Mouse (Mus musculus) MEL (cell line): ENCODE data around the gene Id2. TPM values are rescaled to one million over a fixed set of nuclear protein-coding genes. Genes with fewer than 3 reads are reported as not detected.

Source experiments
- DNase-seq: peaks from one replicate; pipeline ENCODE4 v3.0.0; 2011; ENCODE audit warnings: low read depth, low spot score
- H3K27ac ChIP-seq: 2 replicates; pipeline ENCODE4 v1.5.1; 2012; ENCODE audit warnings: low read depth, mild to moderate bottlenecking, control low read depth, low read length, moderate library complexity; ENCODE audit not compliant: control insufficient read depth
- H3K27me3 ChIP-seq, 2 experiments: fragments of 150-350 bp in 1 of 2; sonication (generic) in 1 of 2; 2 replicates each; pipeline ENCODE4 v1.6.1; 2012; ENCODE audit warnings: low read length in 2 of 2, mild to moderate bottlenecking in 2 of 2, improper control_type of control experiment in 1 of 2, moderate library complexity in 1 of 2; ENCODE audit not compliant: insufficient read depth in 2 of 2, control insufficient read depth in 1 of 2
- H3K36me3 ChIP-seq, 2 experiments: 2 replicates each; pipeline ENCODE4 v1.6.1; 2012 to 2014; ENCODE audit warnings: low read length in 2 of 2, improper control_type of control experiment in 1 of 2, inconsistent platforms in 1 of 2, mild to moderate bottlenecking in 1 of 2; ENCODE audit not compliant: insufficient read depth in 2 of 2, control insufficient read depth in 1 of 2
- H3K4me1 ChIP-seq, 2 experiments: fragments of 150-350 bp in 1 of 2; sonication (generic) in 1 of 2; 2 replicates each; pipeline ENCODE4 v1.6.1; 2012; ENCODE audit warnings: low read length in 2 of 2, improper control_type of control experiment in 1 of 2, mild to moderate bottlenecking in 1 of 2; ENCODE audit not compliant: insufficient read depth in 2 of 2, control insufficient read depth in 1 of 2
- H3K4me3 ChIP-seq, 2 experiments: fragments of 150-350 bp in 1 of 2; sonication (generic) in 1 of 2; 2 replicates each; pipeline ENCODE4 v1.5.1; 2012; ENCODE audit warnings: low read depth in 2 of 2, low read length in 2 of 2, mild to moderate bottlenecking in 2 of 2, moderate library complexity in 2 of 2, control low read depth in 1 of 2, improper control_type of control experiment in 1 of 2; ENCODE audit not compliant: control insufficient read depth in 1 of 2, insufficient read depth in 1 of 2
- H3K79me2 ChIP-seq: 2 replicates; pipeline ENCODE4 v1.6.1; 2012; ENCODE audit warnings: mild to moderate bottlenecking, low read length, moderate library complexity; ENCODE audit not compliant: control insufficient read depth, poor library complexity, insufficient read depth
- H3K9ac ChIP-seq: 2 replicates; pipeline ENCODE4 v1.6.1; 2012; ENCODE audit warnings: low read depth, mild to moderate bottlenecking, control low read depth, low read length, moderate library complexity; ENCODE audit not compliant: control insufficient read depth, poor library complexity, severe bottlenecking
- H3K9me3 ChIP-seq: fragments of 150-350 bp; sonication (generic); replicated peaks from 2 replicates; pipeline ENCODE4 v1.6.1; 2012; ENCODE audit warnings: mild to moderate bottlenecking, low read length, improper control_type of control experiment, moderate library complexity; ENCODE audit not compliant: insufficient read depth
- BHLHE40 ChIP-seq: IDR thresholded peaks from 2 replicates; pipeline ENCODE4 v1.6.1; 2012; ENCODE audit warnings: low read depth, mild to moderate bottlenecking, inconsistent platforms, low read length, improper control_type of control experiment, borderline replicate concordance
- CHD2 ChIP-seq: IDR thresholded peaks from 2 replicates; pipeline ENCODE4 v1.6.1; 2011; ENCODE audit warnings: low read length, improper control_type of control experiment
- CTCF ChIP-seq, 3 experiments: IDR thresholded peaks in 2 of 3; conservative IDR thresholded peaks in 1 of 3; 2 replicates each; pipeline ENCODE4 v1.5.1; 2011 to 2012; ENCODE audit warnings: low read length in 3 of 3, low read depth in 2 of 3, mild to moderate bottlenecking in 2 of 3, improper control_type of control experiment in 1 of 3, inconsistent platforms in 1 of 3, mixed read lengths in 1 of 3, moderate library complexity in 1 of 3; ENCODE audit not compliant: control insufficient read depth in 1 of 3, insufficient read depth in 1 of 3, poor library complexity in 1 of 3, severe bottlenecking in 1 of 3
- E2F4 ChIP-seq: IDR thresholded peaks from 2 replicates; pipeline ENCODE4 v1.6.1; 2011; ENCODE audit warnings: low read depth, low read length, improper control_type of control experiment, borderline replicate concordance
- ELF1 ChIP-seq: IDR thresholded peaks from 2 replicates; pipeline ENCODE4 v1.6.1; 2014; ENCODE audit warnings: low read depth, mild to moderate bottlenecking, inconsistent platforms, low read length, improper control_type of control experiment, moderate library complexity
- ETS1 ChIP-seq: IDR thresholded peaks from 2 replicates; pipeline ENCODE4 v1.6.1; 2012; ENCODE audit warnings: low read depth, mild to moderate bottlenecking, inconsistent platforms, low read length, improper control_type of control experiment, moderate library complexity
- GABPA ChIP-seq: IDR thresholded peaks from 2 replicates; pipeline ENCODE4 v1.6.1; 2012; ENCODE audit warnings: low read depth, mild to moderate bottlenecking, inconsistent platforms, low read length, improper control_type of control experiment, moderate library complexity
- HCFC1 ChIP-seq: IDR thresholded peaks from 2 replicates; pipeline ENCODE4 v1.6.1; 2012; ENCODE audit warnings: low read depth, mild to moderate bottlenecking, inconsistent platforms, low read length, improper control_type of control experiment, moderate library complexity
- MAFK ChIP-seq: IDR thresholded peaks from 2 replicates; pipeline ENCODE4 v1.6.1; 2011; ENCODE audit warnings: low read depth, mild to moderate bottlenecking, low read length, improper control_type of control experiment, borderline replicate concordance
- MAZ ChIP-seq: IDR thresholded peaks from 2 replicates; pipeline ENCODE4 v1.6.1; 2012; ENCODE audit warnings: low read depth, mild to moderate bottlenecking, inconsistent platforms, low read length, improper control_type of control experiment
- MXI1 ChIP-seq: IDR thresholded peaks from 2 replicates; pipeline ENCODE4 v1.6.1; 2011; ENCODE audit warnings: mild to moderate bottlenecking, low read depth, low read length, improper control_type of control experiment
- MYB ChIP-seq: IDR thresholded peaks from 2 replicates; pipeline ENCODE4 v1.6.1; 2011; ENCODE audit warnings: mild to moderate bottlenecking, low read depth, low read length, improper control_type of control experiment
- MYC ChIP-seq: IDR thresholded peaks from 2 replicates; pipeline ENCODE4 v1.6.1; 2011; ENCODE audit warnings: low read depth, mild to moderate bottlenecking, low read length, improper control_type of control experiment, moderate library complexity
- NELFE ChIP-seq: IDR thresholded peaks from 2 replicates; pipeline ENCODE4 v1.6.1; 2011; ENCODE audit warnings: low read depth, low read length, improper control_type of control experiment
- POLR2AphosphoS5 ChIP-seq: IDR thresholded peaks from 2 replicates; pipeline ENCODE4 v1.6.1; 2012; ENCODE audit warnings: low read depth, borderline replicate concordance, mild to moderate bottlenecking, inconsistent platforms, low read length, moderate library complexity, mixed read lengths
- RAD21 ChIP-seq: IDR thresholded peaks from 2 replicates; pipeline ENCODE4 v1.6.1; 2011; ENCODE audit warnings: mild to moderate bottlenecking, low read depth, low read length, improper control_type of control experiment
- RCOR1 ChIP-seq: IDR thresholded peaks from 2 replicates; pipeline ENCODE4 v1.6.1; 2012; ENCODE audit warnings: low read depth, mild to moderate bottlenecking, inconsistent platforms, low read length, improper control_type of control experiment
- SIN3A ChIP-seq: IDR thresholded peaks from 2 replicates; pipeline ENCODE4 v1.6.1; 2012; ENCODE audit warnings: low read length, improper control_type of control experiment, inconsistent platforms
- SMC3 ChIP-seq: IDR thresholded peaks from 2 replicates; pipeline ENCODE4 v1.6.1; 2011; ENCODE audit warnings: low read depth, low read length, improper control_type of control experiment
- TAL1 ChIP-seq: IDR thresholded peaks from 2 replicates; pipeline ENCODE4 v1.6.1; 2012; ENCODE audit warnings: mild to moderate bottlenecking, inconsistent platforms, low read length, moderate library complexity, mixed read lengths
- TBP ChIP-seq: IDR thresholded peaks from 2 replicates; pipeline ENCODE4 v1.8.0; 2011; ENCODE audit warnings: low read depth, low read length, improper control_type of control experiment
- TCF12 ChIP-seq: IDR thresholded peaks from 2 replicates; pipeline ENCODE4 v1.6.1; 2014; ENCODE audit warnings: low read depth, mild to moderate bottlenecking, inconsistent platforms, low read length, improper control_type of control experiment, moderate library complexity
- USF2 ChIP-seq, 2 experiments: IDR thresholded peaks; 2 replicates each; pipeline ENCODE4 v1.6.1; 2011 to 2012; ENCODE audit warnings: improper control_type of control experiment in 2 of 2, low read length in 2 of 2, borderline replicate concordance in 1 of 2, inconsistent platforms in 1 of 2, low read depth in 1 of 2, mild to moderate bottlenecking in 1 of 2; ENCODE audit not compliant: insufficient read depth in 1 of 2
- ZC3H11A ChIP-seq: IDR thresholded peaks from 2 replicates; pipeline ENCODE4 v1.6.1; 2012; ENCODE audit warnings: low read depth, mild to moderate bottlenecking, inconsistent platforms, low read length, improper control_type of control experiment
- ZMIZ1 ChIP-seq: IDR thresholded peaks from 2 replicates; pipeline ENCODE4 v1.6.1; 2012; ENCODE audit warnings: low read depth, mild to moderate bottlenecking, inconsistent platforms, low read length, improper control_type of control experiment, moderate library complexity
- ZNF384 ChIP-seq: IDR thresholded peaks from 2 replicates; pipeline ENCODE4 v1.6.1; 2012; ENCODE audit warnings: low read depth, mild to moderate bottlenecking, inconsistent platforms, low read length, improper control_type of control experiment
- polyA plus RNA-seq, 2 experiments: library from polyadenylated mRNA; stranded (reverse) in 1 of 2; unstranded in 1 of 2; fragments of >175 nt in 1 of 2; fragments of >200 nt in 1 of 2; gene quantifications; 2 replicates each; pipeline versions ENCODE4 v1.2.1 to v1.2.4; 2012; ENCODE audit warnings: low replicate concordance in 2 of 2, low read depth in 1 of 2; ENCODE audit not compliant: insufficient read length in 2 of 2, insufficient read depth in 1 of 2, missing spikeins in 1 of 2
- total RNA-seq: library from RNA; depleted of rRNA; stranded (reverse); fragments of 300-350 nt; gene quantifications from 2 replicates; pipeline ENCODE4 v1.2.3, GENCODE M21; 2012

The Id2 gene
- total and polyA plus RNA-seq, 3 experiments, result 5.8 to 9.1 TPM; not detected in 1

DNA sequence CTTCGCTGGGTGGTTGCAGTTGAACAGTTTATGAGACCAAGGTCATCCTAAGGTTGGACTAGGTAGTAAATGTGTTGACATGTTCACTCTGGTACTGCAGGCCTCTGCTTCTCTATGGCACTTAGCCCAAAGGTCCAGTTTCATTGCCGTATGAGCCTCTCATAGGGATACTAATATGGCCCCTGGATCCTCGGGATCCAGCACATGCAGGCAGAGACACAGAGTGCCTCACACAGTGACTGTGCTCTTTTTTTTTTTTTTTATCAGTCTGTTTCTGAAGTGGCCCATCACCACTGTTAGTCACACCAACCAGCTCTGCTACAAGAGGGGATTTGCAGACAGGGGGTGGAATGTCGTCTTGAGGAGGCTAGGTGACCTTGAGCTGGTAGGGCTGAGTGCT, 23.6 kb downstream of the Id2 start:
- H3K4me3 ChIP-seq, result no peak overlapping the region
- no peak for DNase-seq
- H3K27ac ChIP-seq, result no peak overlapping the region
- TF ChIP-seq ELF1 (no peak), ZC3H11A (no peak), MYB (no peak), MAZ (no peak), ZNF384 (no peak), MYC (no peak), ZMIZ1 (no peak), GABPA (no peak), BHLHE40 (no peak)
- TF ChIP-seq, all 39 proteins: peak for 0
- no peaks in the 10 kb centered on the region for H3K79me2 ChIP-seq
- no peaks in the 10 kb centered on the region for H3K9me3 ChIP-seq
- H3K27me3 ChIP-seq, result no peaks in the 10 kb centered on the region
- no peaks in the 10 kb centered on the region for H3K36me3 ChIP-seq
- H3K9ac ChIP-seq, result no peak overlapping the region
- no peaks in the 10 kb centered on the region for H3K4me1 ChIP-seq

GRCm38 (mm10) chr12:25062264-25062663, 34.7 kb downstream of the Id2 start:
- Histone ChIP-seq H3K4me3 (no peak overlapping the region), H3K9me3 (no peaks in the 10 kb centered on the region), H3K27ac (no peak overlapping the region), H3K27me3 (no peaks in the 10 kb centered on the region), H3K4me1 (no peaks in the 10 kb centered on the region), H3K36me3 (peaks cover 0 to 3% of the 10 kb centered on the region in 2 experiments; a peak in 2 of 4 replicates), H3K9ac (no peak overlapping the region), H3K79me2 (no peaks in the 10 kb centered on the region)
- DNase-seq, result no peak
- TF ChIP-seq ETS1 (no peak), RAD21 (no peak), RCOR1 (no peak), MAZ (no peak), MXI1 (no peak), GABPA (no peak), E2F4 (no peak), MAFK (no peak), SIN3A (no peak), HCFC1 (no peak), TCF12 (no peak), CHD2 (no peak), NELFE (no peak), USF2 (IDR thresholded peaks at IDR 0.05; ENCODE audit: borderline replicate concordance in 1 of 2, insufficient read depth in 1 of 2, low read depth in 1 of 2, low read length in 2 of 2) (no peak), BHLHE40 (no peak), TAL1 (no peak), TBP (no peak), CTCF (IDR thresholded peaks at IDR 0.05 in 2 of 3, conservative IDR thresholded peaks at IDR 0.05 in 1 of 3; ENCODE audit: control insufficient read depth in 1 of 3, insufficient read depth in 1 of 3, low read depth in 2 of 3, low read length in 3 of 3, poor library complexity in 1 of 3, severe bottlenecking in 1 of 3) (no peak), POLR2AphosphoS5 (no peak), SMC3 (no peak)
